Mouse (Mus musculus) heart, postnatal 0 days (tissue): ENCODE measurements around the gene Slc25a12. TPM values are rescaled to one million over a fixed set of nuclear protein-coding genes. Genes with fewer than 3 reads are reported as not detected.

Source experiments
- ATAC-seq: fragments of 200-750 bp; cut with Nextera tagmentation; 2 replicates; pipeline ENCODE4 v1.8.0; 2017; ENCODE audit warnings: low read depth, moderate number of reproducible peaks, moderate library complexity; ENCODE audit not compliant: insufficient read depth
- DNase-seq: peaks from one replicate; pipeline ENCODE4 v3.0.0-alpha.2; 2016; ENCODE audit warnings: low spot score
- H3K27ac ChIP-seq: fragments of 300-500 bp; sonication (generic); 2 replicates; pipeline ENCODE4 v1.5.1; 2014; ENCODE audit warnings: low read depth, mild to moderate bottlenecking
- H3K27me3 ChIP-seq: fragments of 300-500 bp; sonication (generic); 2 replicates; pipeline ENCODE4 v1.6.1; 2014; ENCODE audit warnings: low read length, mixed read lengths; ENCODE audit not compliant: control insufficient read depth, insufficient read depth
- H3K36me3 ChIP-seq: fragments of 300-500 bp; sonication (generic); replicated peaks from 2 replicates; pipeline ENCODE4 v1.6.1; 2014; ENCODE audit warnings: low read length, mixed read lengths; ENCODE audit not compliant: control insufficient read depth, insufficient read depth
- H3K4me1 ChIP-seq: fragments of 300-500 bp; sonication (generic); 2 replicates; pipeline ENCODE4 v1.6.1; 2014; ENCODE audit warnings: antibody characterized with exemption; ENCODE audit not compliant: control insufficient read depth, insufficient read depth
- H3K4me2 ChIP-seq: fragments of 300-500 bp; sonication (generic); 2 replicates; pipeline ENCODE4 v1.6.1; 2014; ENCODE audit warnings: low read depth, mild to moderate bottlenecking, low read length, moderate library complexity
- H3K4me3 ChIP-seq: fragments of 300-500 bp; sonication (generic); 2 replicates; pipeline ENCODE4 v1.5.1; 2014; ENCODE audit warnings: low read depth, low read length
- H3K9ac ChIP-seq: fragments of 300-500 bp; sonication (generic); replicated peaks from 2 replicates; pipeline ENCODE4 v1.6.1; 2014; ENCODE audit warnings: low read depth, low read length, mixed read lengths
- H3K9me3 ChIP-seq: fragments of 300-500 bp; sonication (generic); replicated peaks from 2 replicates; pipeline ENCODE4 v1.6.1; 2016; ENCODE audit warnings: low read length; ENCODE audit not compliant: control insufficient read depth
- CTCF ChIP-seq: IDR thresholded peaks from 2 replicates; pipeline ENCODE4 v1.5.1; 2016; ENCODE audit warnings: antibody characterized with exemption, control low read depth, low read depth
- EP300 ChIP-seq: IDR thresholded peaks from 2 replicates; pipeline ENCODE4 v1.6.1; 2016; ENCODE audit warnings: antibody characterized with exemption, low read depth
- WGBS: fragments of 180-500 bp; shearing (Covaris S2); extraction: QIAGEN DNeasy Blood & Tissue Kit; methylation state at CpG from one replicate; pipeline ENCODE4 v1.1.7; 2014; 5-methylcytosine and 5-hydroxymethylcytosine counted together
- polyA plus RNA-seq: library from polyadenylated mRNA; unstranded; fragments of >200 nt; fragmentation: Nextera tagmentation; extraction: Ambion mirVana; gene quantifications from 2 replicates; pipeline ENCODE4 v1.2.1, GENCODE M21; 2015
- total RNA-seq: library from RNA; depleted of rRNA; stranded (reverse); fragments of >200 nt; gene quantifications from 2 replicates; pipeline ENCODE4 v1.2.3, GENCODE M21; 2014; ENCODE audit warnings: low replicate concordance

Slc25a12 gene
- total and polyA plus RNA-seq, 2 experiments from 2014 or later = 155 to 159 TPM

- Histone ChIP-seq H3K36me3 (peaks cover 43% of the 10 kb centered on the region), H3K27me3 (no peaks in the 10 kb centered on the region), H3K9me3 (no peaks in the 10 kb centered on the region), H3K9ac (no peak overlapping the region), H3K27ac (no peak overlapping the region), H3K4me2 (no peak overlapping the region), H3K4me1 (no peaks in the 10 kb centered on the region), H3K4me3 (no peak overlapping the region)
- ATAC-seq (no peak), DNase-seq (no peak)
- TF ChIP-seq EP300 (no peak), CTCF (0 out of 2 replicates have a peak, but pooled peaks have one; percentile 10)
- 63% methylated on average over 3 of the region's 3 CpGs for WGBS
These were observed 122.1 kb downstream of the Slc25a12 start for GRCm38 (mm10) chr2:71245416-71245815.

GRCm38 (mm10) chr2:71244807-71245206 lies 122.7 kb downstream of the Slc25a12 start:
- 91% methylated on average over 7 of the region's 7 CpGs for WGBS
- no peak overlapping the region for H3K4me3 ChIP-seq
- H3K27me3 ChIP-seq = no peaks in the 10 kb centered on the region
- DNase-seq (no peak), ATAC-seq (no peak)
- no peaks in the 10 kb centered on the region for H3K9me3 ChIP-seq
- no peak for TF ChIP-seq EP300
- no peak for TF ChIP-seq CTCF
- no peaks in the 10 kb centered on the region for H3K4me1 ChIP-seq
- H3K9ac ChIP-seq = no peak overlapping the region
- H3K36me3 ChIP-seq = peaks cover 37% of the 10 kb centered on the region
- H3K4me2 ChIP-seq = no peak overlapping the region
- no peak overlapping the region for H3K27ac ChIP-seq

GRCm38 (mm10) chr2:71243058-71243672 lies 124.4 kb downstream of the Slc25a12 start:
- ATAC-seq (no peak), DNase-seq (no peak)
- Histone ChIP-seq H3K36me3 (peaks cover 31% of the 10 kb centered on the region), H3K27me3 (no peaks in the 10 kb centered on the region), H3K9me3 (no peaks in the 10 kb centered on the region), H3K9ac (no peak overlapping the region), H3K4me2 (no peak overlapping the region), H3K27ac (no peak overlapping the region), H3K4me1 (no peaks in the 10 kb centered on the region), H3K4me3 (no peak overlapping the region)
- WGBS = 86% methylated on average over 9 of the region's 9 CpGs
- TF ChIP-seq EP300 (no peak), CTCF (no peak)

- Histone ChIP-seq H3K9me3 (no peaks in the 10 kb centered on the region), H3K36me3 (peaks cover 30% of the 10 kb centered on the region)
- WGBS = 96% methylated on average over 3 of the region's 3 CpGs
These were observed 125.4 kb downstream of the Slc25a12 start for GRCm38 (mm10) chr2:71242180-71242579.

GRCm38 (mm10) chr2:71241505-71241904 lies 126.0 kb downstream of the Slc25a12 start:
- no peak for ATAC-seq
- no peak for DNase-seq
- TF ChIP-seq CTCF (no peak), EP300 (no peak)
- Histone ChIP-seq H3K9me3 (no peaks in the 10 kb centered on the region), H3K4me1 (no peaks in the 10 kb centered on the region), H3K4me2 (no peak overlapping the region), H3K27me3 (no peaks in the 10 kb centered on the region), H3K27ac (no peak overlapping the region), H3K9ac (no peak overlapping the region), H3K36me3 (peaks cover 32% of the 10 kb centered on the region), H3K4me3 (no peak overlapping the region)
- WGBS = 87% methylated on average over 2 of the region's 2 CpGs

More at GRCm38 (mm10) chr2:71242180-71242579, 125.4 kb downstream of the Slc25a12 start:
- ATAC-seq = no peak
- no peak for DNase-seq
- Histone ChIP-seq H3K9ac (no peak overlapping the region), H3K27me3 (no peaks in the 10 kb centered on the region), H3K4me2 (no peak overlapping the region), H3K27ac (no peak overlapping the region), H3K4me1 (no peaks in the 10 kb centered on the region), H3K4me3 (no peak overlapping the region)
- TF ChIP-seq CTCF = no peak
- no peak for TF ChIP-seq EP300

- no peak overlapping the region for H3K9ac ChIP-seq
- no peak for TF ChIP-seq CTCF
- no peak for TF ChIP-seq EP300
These were observed 131.5 kb downstream of the Slc25a12 start for GRCm38 (mm10) chr2:71236009-71236408.

More at GRCm38 (mm10) chr2:71236009-71236408, 131.5 kb downstream of the Slc25a12 start:
- Histone ChIP-seq H3K4me1 (no peaks in the 10 kb centered on the region; the same call in 1 of the 2 replicates), H3K9me3 (no peaks in the 10 kb centered on the region), H3K27me3 (no peaks in the 10 kb centered on the region), H3K27ac (no peak overlapping the region), H3K4me3 (no peak overlapping the region), H3K4me2 (no peak overlapping the region), H3K36me3 (peaks cover 23% of the 10 kb centered on the region)
- WGBS = 90% methylated on average over 6 of the region's 6 CpGs
- DNase-seq (no peak), ATAC-seq (no peak)
